Mouse (Mus musculus): ENCODE results near the gene Olfr3. TPM values are rescaled to one million over a fixed set of nuclear protein-coding genes. Genes with fewer than 3 reads are reported as not detected.

Gene Olfr3
- not detected in 2 replicates for polyA plus RNA-seq (2015; fragmentation: Nextera tagmentation; extraction: Ambion mirVana)

DNA sequence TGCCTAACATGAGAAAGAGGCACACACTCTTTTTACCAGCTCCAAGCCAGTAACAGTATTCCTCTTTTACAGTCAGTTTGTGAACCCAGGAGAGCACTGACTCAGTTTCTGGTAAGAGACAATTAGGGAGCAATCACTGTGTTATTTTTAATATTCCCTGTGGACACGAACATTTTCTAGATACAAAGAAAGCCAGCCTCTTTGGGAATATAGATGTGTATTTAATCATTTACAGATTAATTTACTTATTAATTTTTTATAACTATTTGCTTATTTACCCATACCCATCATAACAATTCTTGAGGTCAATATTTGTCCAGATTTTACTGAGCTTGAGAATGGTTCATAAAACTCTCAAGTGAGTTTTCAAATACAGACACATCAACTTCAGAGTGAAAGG lies at the start of gene Olfr3:
Olfr3 (minus strand) TSS at position 101 of the 400 bp plus-strand sequence.
- Histone ChIP-seq H3K4me3 (replicated peaks; ENCODE audit: low read depth, low read length) (no peak within 1 kb of the TSS), H3K9ac (ENCODE audit: low read depth, low read length) (no peak within 1 kb of the TSS), H3K27me3 (ENCODE audit: insufficient read depth, low read length) (no peaks in the 10 kb centered on the region), H3K4me1 (replicated peaks; ENCODE audit: insufficient read depth, low read length) (no peaks in the 10 kb centered on the region), H3K36me3 (ENCODE audit: insufficient read depth, low read length) (no peaks in the 10 kb centered on the region), H3K9me3 (replicated peaks; ENCODE audit: low read length) (no peaks in the 10 kb centered on the region), H3K27ac (no peak within 1 kb of the TSS), H3K4me2 (ENCODE audit: low read length) (no peak within 1 kb of the TSS)
- no peak for DNase-seq (ENCODE audit: low spot score)
- TF ChIP-seq CTCF (IDR thresholded peaks at IDR 0.05; ENCODE audit: low read depth), result no peak
- no peak for ATAC-seq (replicated peaks; ENCODE audit: low FRiP score, low read depth)
- WGBS, result 54% methylated on average over 1 of the region's 1 CpGs

- TF ChIP-seq CTCF (IDR thresholded peaks at IDR 0.05; ENCODE audit: low read depth), result no peak
- DNase-seq (ENCODE audit: low spot score), result no peak
- no peaks in the 10 kb centered on the region for H3K27me3 ChIP-seq (ENCODE audit: insufficient read depth, low read length)
- no peak within 1 kb of the TSS for H3K4me3 ChIP-seq (replicated peaks; ENCODE audit: low read depth, low read length)
- no peak within 1 kb of the TSS for H3K27ac ChIP-seq
- no peaks in the 10 kb centered on the region for H3K9me3 ChIP-seq (replicated peaks; ENCODE audit: low read length)
- H3K4me1 ChIP-seq (replicated peaks; ENCODE audit: insufficient read depth, low read length), result no peaks in the 10 kb centered on the region
- no peak within 1 kb of the TSS for H3K4me2 ChIP-seq (ENCODE audit: low read length)
- ATAC-seq (replicated peaks; ENCODE audit: low FRiP score, low read depth), result no peak
- H3K36me3 ChIP-seq (ENCODE audit: insufficient read depth, low read length), result no peaks in the 10 kb centered on the region
- 85% methylated on average over 1 of the region's 1 CpGs for WGBS
- no peak within 1 kb of the TSS for H3K9ac ChIP-seq (ENCODE audit: low read depth, low read length)
Measured at GRCm38 (mm10) chr2:36862560-36862959, 45.7 kb upstream of the Olfr3 start, which contains the start of gene Olfr351. Gene Olfr351 (minus strand): TSS chr2:36862660.

DNA sequence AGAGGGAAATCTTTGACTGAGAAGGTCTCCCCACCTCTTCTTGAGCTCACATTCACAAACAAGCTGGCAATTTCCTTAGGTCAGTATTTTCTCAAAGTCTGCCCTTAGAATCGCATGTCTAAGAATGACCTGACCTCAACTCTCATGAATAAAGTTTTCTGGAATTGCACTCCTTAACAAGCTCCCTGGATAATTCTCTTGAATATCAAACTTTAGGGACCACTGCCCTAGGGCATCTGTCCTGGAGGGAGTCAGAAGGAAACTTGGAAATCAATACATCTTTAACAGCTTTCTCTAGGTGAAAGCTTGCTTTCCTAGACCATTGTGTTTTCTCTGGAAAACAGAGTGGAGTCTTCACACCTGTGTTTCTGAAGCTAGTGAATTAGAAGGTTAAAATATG lies 29.2 kb upstream of the Olfr3 start, which contains the start of gene Olfr350:
Olfr350 (plus strand) TSS at position 301 of the 400 bp plus-strand sequence.
- no peak within 1 kb of the TSS for H3K4me2 ChIP-seq (ENCODE audit: low read length)
- H3K27me3 ChIP-seq (ENCODE audit: insufficient read depth, low read length), result no peaks in the 10 kb centered on the region
- DNase-seq (ENCODE audit: low spot score) (no peak), ATAC-seq (replicated peaks; ENCODE audit: low FRiP score, low read depth) (no peak)
- H3K9me3 ChIP-seq (replicated peaks; ENCODE audit: low read length), result no peaks in the 10 kb centered on the region
- no peak within 1 kb of the TSS for H3K27ac ChIP-seq
- no peak for TF ChIP-seq CTCF (IDR thresholded peaks at IDR 0.05; ENCODE audit: low read depth)
- H3K4me3 ChIP-seq (replicated peaks; ENCODE audit: low read depth, low read length), result no peak within 1 kb of the TSS
- H3K9ac ChIP-seq (ENCODE audit: low read depth, low read length), result no peak within 1 kb of the TSS
- 79% methylated on average over 1 of the region's 1 CpGs for WGBS
- no peaks in the 10 kb centered on the region for H3K4me1 ChIP-seq (replicated peaks; ENCODE audit: insufficient read depth, low read length)
- H3K36me3 ChIP-seq (ENCODE audit: insufficient read depth, low read length), result no peaks in the 10 kb centered on the region

- Histone ChIP-seq H3K27me3 (ENCODE audit: insufficient read depth, low read length) (no peaks in the 10 kb centered on the region), H3K36me3 (ENCODE audit: insufficient read depth, low read length) (no peaks in the 10 kb centered on the region), H3K4me1 (replicated peaks; ENCODE audit: insufficient read depth, low read length) (no peaks in the 10 kb centered on the region), H3K9ac (ENCODE audit: low read depth, low read length) (no peak within 1 kb of the TSS), H3K27ac (no peak within 1 kb of the TSS), H3K4me3 (replicated peaks; ENCODE audit: low read depth, low read length) (no peak within 1 kb of the TSS), H3K9me3 (replicated peaks; ENCODE audit: low read length) (no peaks in the 10 kb centered on the region), H3K4me2 (ENCODE audit: low read length) (no peak within 1 kb of the TSS)
- no peak for DNase-seq (ENCODE audit: low spot score)
- no peak for TF ChIP-seq CTCF (IDR thresholded peaks at IDR 0.05; ENCODE audit: low read depth)
- ATAC-seq (replicated peaks; ENCODE audit: low FRiP score, low read depth), result no peak
- 83% methylated on average over 2 of the region's 2 CpGs for WGBS
Measured at GRCm38 (mm10) chr2:36790238-36790637, 26.6 kb downstream of the Olfr3 start, which contains the start of gene Olfr50. Gene Olfr50 (plus strand): TSS chr2:36790538.

- Histone ChIP-seq H3K36me3 (ENCODE audit: insufficient read depth, low read length) (no peaks in the 10 kb centered on the region), H3K9ac (ENCODE audit: low read depth, low read length) (no peak within 1 kb of the TSS), H3K27me3 (ENCODE audit: insufficient read depth, low read length) (no peaks in the 10 kb centered on the region), H3K4me1 (replicated peaks; ENCODE audit: insufficient read depth, low read length) (no peaks in the 10 kb centered on the region), H3K9me3 (replicated peaks; ENCODE audit: low read length) (no peaks in the 10 kb centered on the region), H3K4me2 (ENCODE audit: low read length) (no peak within 1 kb of the TSS), H3K4me3 (replicated peaks; ENCODE audit: low read depth, low read length) (no peak within 1 kb of the TSS), H3K27ac (no peak within 1 kb of the TSS)
- TF ChIP-seq CTCF (IDR thresholded peaks at IDR 0.05; ENCODE audit: low read depth), result no peak
- ATAC-seq (replicated peaks; ENCODE audit: low FRiP score, low read depth), result no peak
- DNase-seq (ENCODE audit: low spot score), result no peak
- 47% methylated on average over 2 of the region's 2 CpGs for WGBS
Measured at GRCm38 (mm10) chr2:36783976-36784375, 32.9 kb downstream of the Olfr3 start, which contains the start of gene Olfr348. Gene Olfr348 (plus strand): TSS chr2:36784276.

Other genes with a start within 250 kb of the Olfr3 start
- gene Olfr345, start 177.0 kb downstream of the Olfr3 start, polyA plus RNA-seq (2015; fragmentation: Nextera tagmentation; extraction: Ambion mirVana), result not detected in 2 replicates
- not detected in 2 replicates for gene Olfr346, start 131.2 kb downstream of the Olfr3 start, polyA plus RNA-seq (2015; fragmentation: Nextera tagmentation; extraction: Ambion mirVana)
- gene Olfr347, start 85.1 kb downstream of the Olfr3 start, polyA plus RNA-seq (2015; fragmentation: Nextera tagmentation; extraction: Ambion mirVana), result not detected in 2 replicates
- gene Olfr348, start 32.8 kb downstream of the Olfr3 start, polyA plus RNA-seq (2015; fragmentation: Nextera tagmentation; extraction: Ambion mirVana), result not detected in 2 replicates
- not detected in 2 replicates for gene Olfr50, start 26.5 kb downstream of the Olfr3 start, polyA plus RNA-seq (2015; fragmentation: Nextera tagmentation; extraction: Ambion mirVana)
- gene Olfr350, start 29.3 kb upstream of the Olfr3 start, polyA plus RNA-seq (2015; fragmentation: Nextera tagmentation; extraction: Ambion mirVana), result not detected in 2 replicates
- not detected in 2 replicates for gene Olfr351, start 45.6 kb upstream of the Olfr3 start, polyA plus RNA-seq (2015; fragmentation: Nextera tagmentation; extraction: Ambion mirVana)
- not detected in 2 replicates for gene Olfr352, start 51.4 kb upstream of the Olfr3 start, polyA plus RNA-seq (2015; fragmentation: Nextera tagmentation; extraction: Ambion mirVana)
- not detected in 2 replicates for gene Olfr353, start 75.9 kb upstream of the Olfr3 start, polyA plus RNA-seq (2015; fragmentation: Nextera tagmentation; extraction: Ambion mirVana)
- not detected in 2 replicates for gene Olfr354, start 88.6 kb upstream of the Olfr3 start, polyA plus RNA-seq (2015; fragmentation: Nextera tagmentation; extraction: Ambion mirVana)
- not detected in 2 replicates for gene Olfr355, start 111.9 kb upstream of the Olfr3 start, polyA plus RNA-seq (2015; fragmentation: Nextera tagmentation; extraction: Ambion mirVana)
- gene Olfr356, start 120.1 kb upstream of the Olfr3 start, polyA plus RNA-seq (2015; fragmentation: Nextera tagmentation; extraction: Ambion mirVana), result not detected in 2 replicates
- gene Olfr357, start 176.8 kb upstream of the Olfr3 start, polyA plus RNA-seq (2015; fragmentation: Nextera tagmentation; extraction: Ambion mirVana), result not detected in 2 replicates
- gene Olfr358, start 192.3 kb upstream of the Olfr3 start, polyA plus RNA-seq (2015; fragmentation: Nextera tagmentation; extraction: Ambion mirVana), result not detected in 2 replicates
- gene Olfr360, start 248.7 kb upstream of the Olfr3 start, polyA plus RNA-seq (2015; fragmentation: Nextera tagmentation; extraction: Ambion mirVana), result not detected in 2 replicates

Measured in kidney, postnatal 0 days (tissue).